Mouse (Mus musculus) intestine, embryonic 14.5 days (tissue): ENCODE measurements around the gene Ormdl2. TPM values are rescaled to one million over a fixed set of nuclear protein-coding genes. Genes with fewer than 3 reads are reported as not detected.

Source experiments
- ATAC-seq: fragments of 200-750 bp; cut with Nextera tagmentation; replicated peaks from 2 replicates; pipeline ENCODE4 v1.8.0; 2017; ENCODE audit warnings: low read depth, moderate number of reproducible peaks, moderate TSS enrichment, moderate library complexity; ENCODE audit not compliant: low FRiP score, low TSS enrichment
- DNase-seq: peaks from one replicate; pipeline ENCODE4 v3.0.0-alpha.2; 2018; ENCODE audit warnings: low spot score
- H3K27ac ChIP-seq: fragments of 300-500 bp; sonication (generic); 2 replicates; pipeline ENCODE4 v1.5.1; 2014; ENCODE audit warnings: low read depth, mild to moderate bottlenecking, control low read depth
- H3K27me3 ChIP-seq: fragments of 300-500 bp; sonication (generic); replicated peaks from 2 replicates; pipeline ENCODE4 v1.6.1; 2014; ENCODE audit warnings: low read length, control low read depth; ENCODE audit not compliant: control insufficient read depth, insufficient read depth
- H3K36me3 ChIP-seq: fragments of 300-500 bp; sonication (generic); 2 replicates; pipeline ENCODE4 v1.6.1; 2014; ENCODE audit warnings: low read length, control low read depth; ENCODE audit not compliant: control insufficient read depth, insufficient read depth
- H3K4me1 ChIP-seq: fragments of 300-500 bp; sonication (generic); replicated peaks from 2 replicates; pipeline ENCODE4 v1.6.1; 2014; ENCODE audit warnings: low read length, control low read depth, mixed read lengths; ENCODE audit not compliant: control insufficient read depth, insufficient read depth
- H3K4me2 ChIP-seq: fragments of 300-500 bp; sonication (generic); 2 replicates; pipeline ENCODE4 v1.6.1; 2014; ENCODE audit warnings: low read length
- H3K4me3 ChIP-seq: fragments of 300-500 bp; sonication (generic); 2 replicates; pipeline ENCODE4 v1.5.1; 2014; ENCODE audit warnings: low read depth, low read length, control low read depth, mixed read lengths
- H3K9ac ChIP-seq: fragments of 300-500 bp; sonication (generic); 2 replicates; pipeline ENCODE4 v1.6.1; 2014; ENCODE audit warnings: mild to moderate bottlenecking, low read length
- H3K9me3 ChIP-seq: fragments of 300-500 bp; sonication (generic); 2 replicates; pipeline ENCODE4 v1.6.1; 2016; ENCODE audit warnings: low read length, control low read depth; ENCODE audit not compliant: control insufficient read depth
- WGBS: fragments of 180-500 bp; shearing (Covaris S2); extraction: QIAGEN DNeasy Blood & Tissue Kit; methylation state at CpG from one replicate; pipeline ENCODE4 v1.1.7; 2014; 5-methylcytosine and 5-hydroxymethylcytosine counted together
- polyA plus RNA-seq: library from polyadenylated mRNA; unstranded; fragments of >200 nt; fragmentation: Nextera tagmentation; extraction: Ambion mirVana; gene quantifications from 2 replicates; pipeline ENCODE4 v1.2.1, GENCODE M21; 2014

The Ormdl2 gene
- polyA plus RNA-seq, 1 experiment from 2014 or later, result 88.0 TPM

DNA sequence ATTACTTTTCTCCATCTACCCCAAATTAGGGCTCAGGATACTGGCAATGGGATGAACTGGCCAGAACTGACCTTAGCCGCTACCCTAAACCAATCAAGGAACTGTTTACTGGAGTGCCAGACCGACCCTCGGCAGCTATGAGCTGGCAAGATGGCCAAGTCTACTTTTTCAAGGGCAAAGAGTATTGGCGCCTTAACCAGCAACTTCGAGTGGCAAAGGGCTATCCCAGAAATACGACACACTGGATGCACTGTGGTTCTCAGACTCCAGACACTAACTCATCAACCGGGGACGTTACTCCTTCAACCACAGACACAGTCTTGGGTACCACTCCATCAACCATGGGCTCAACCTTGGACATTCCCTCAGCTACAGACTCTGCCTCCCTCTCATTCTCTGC lies 22.8 kb downstream of the Ormdl2 start:
- Histone ChIP-seq H3K4me3 (no peak overlapping the region), H3K4me1 (peaks cover 10% of the 10 kb centered on the region), H3K9ac (no peak overlapping the region), H3K36me3 (peaks cover 31% of the 10 kb centered on the region), H3K27ac (no peak overlapping the region), H3K9me3 (no peaks in the 10 kb centered on the region), H3K4me2 (no peak overlapping the region), H3K27me3 (no peaks in the 10 kb centered on the region)
- DNase-seq, result no peak
- ATAC-seq, result no peak
- 93% methylated on average over 8 of the region's 8 CpGs for WGBS

GRCm38 (mm10) chr10:128795581-128795980 lies 25.9 kb downstream of the Ormdl2 start:
- H3K27me3 ChIP-seq, result no peaks in the 10 kb centered on the region
- no peak overlapping the region for H3K9ac ChIP-seq
- peaks cover 16% of the 10 kb centered on the region; the same call in 1 of the 2 replicates for H3K36me3 ChIP-seq
- no peaks in the 10 kb centered on the region for H3K4me1 ChIP-seq
- no peak overlapping the region for H3K27ac ChIP-seq
- no peak overlapping the region for H3K4me2 ChIP-seq
- no peaks in the 10 kb centered on the region for H3K9me3 ChIP-seq
- WGBS, result 94% methylated on average over 3 of the region's 3 CpGs
- ATAC-seq, result no peak; the same call in 1 of the 2 replicates
- no peak overlapping the region for H3K4me3 ChIP-seq
- DNase-seq, result no peak

- no peak for DNase-seq
- no peaks in the 10 kb centered on the region for H3K4me1 ChIP-seq
- H3K36me3 ChIP-seq, result 0 out of 2 replicates have a peak, but pooled peaks cover 5% of the 10 kb centered on the region
- WGBS, result 94% methylated on average over 5 of the region's 5 CpGs
- H3K4me2 ChIP-seq, result no peak overlapping the region
- no peaks in the 10 kb centered on the region for H3K9me3 ChIP-seq
- ATAC-seq, result no peak
- no peak overlapping the region for H3K4me3 ChIP-seq
- H3K27ac ChIP-seq, result no peak overlapping the region
- no peaks in the 10 kb centered on the region for H3K27me3 ChIP-seq
- no peak overlapping the region for H3K9ac ChIP-seq
These were observed 27.1 kb downstream of the Ormdl2 start for GRCm38 (mm10) chr10:128794391-128794790.

DNA sequence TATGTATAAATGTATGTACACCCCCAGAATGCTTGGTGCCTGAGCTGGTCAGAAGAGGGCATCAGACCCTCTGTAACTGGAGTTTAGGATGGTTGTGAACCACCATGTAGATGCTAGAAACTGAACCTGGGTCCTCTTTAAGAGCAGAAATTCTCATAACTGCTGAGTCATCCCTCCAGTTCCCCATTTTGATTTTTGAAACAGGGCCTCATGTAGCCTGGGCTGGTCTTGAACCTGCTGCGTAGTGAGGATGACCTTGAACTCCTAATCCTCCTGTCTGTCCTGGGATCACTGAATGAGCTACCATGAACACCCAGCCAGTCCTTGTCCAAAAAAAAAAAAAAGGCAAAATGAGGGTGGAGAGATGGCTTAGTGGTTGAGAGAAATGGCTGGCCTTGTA lies 28.2 kb downstream of the Ormdl2 start:
- H3K4me3 ChIP-seq, result no peak overlapping the region
- H3K4me2 ChIP-seq, result no peak overlapping the region
- no peaks in the 10 kb centered on the region for H3K36me3 ChIP-seq
- DNase-seq (no peak), ATAC-seq (no peak)
- no peaks in the 10 kb centered on the region for H3K9me3 ChIP-seq
- no peak overlapping the region for H3K27ac ChIP-seq
- no peak overlapping the region for H3K9ac ChIP-seq
- H3K4me1 ChIP-seq, result no peaks in the 10 kb centered on the region
- no peaks in the 10 kb centered on the region for H3K27me3 ChIP-seq
- WGBS, result 88% methylated on average over 1 of the region's 1 CpGs

GRCm38 (mm10) chr10:128792041-128792440 lies 29.4 kb downstream of the Ormdl2 start:
- H3K27ac ChIP-seq, result no peak overlapping the region

GRCm38 (mm10) chr10:128790398-128791124 lies 30.9 kb downstream of the Ormdl2 start, which contains the start of gene Mmp19:
Gene Mmp19, plus strand, starts transcription at chr10:128790910.
- ATAC-seq (no peak), DNase-seq (no peak)
- no peaks in the 10 kb centered on the region for H3K27me3 ChIP-seq
- WGBS, result 64% methylated on average over 7 of the region's 7 CpGs
- no peaks in the 10 kb centered on the region for H3K4me1 ChIP-seq
- no peak within 1 kb of the TSS for H3K27ac ChIP-seq
- no peaks in the 10 kb centered on the region for H3K36me3 ChIP-seq
- H3K4me3 ChIP-seq, result no peak within 1 kb of the TSS
- H3K9ac ChIP-seq, result no peak within 1 kb of the TSS
- H3K4me2 ChIP-seq, result no peak within 1 kb of the TSS
- no peaks in the 10 kb centered on the region for H3K9me3 ChIP-seq

More at GRCm38 (mm10) chr10:128792041-128792440, 29.4 kb downstream of the Ormdl2 start:
- ATAC-seq (no peak), DNase-seq (no peak)
- Histone ChIP-seq H3K4me1 (no peaks in the 10 kb centered on the region), H3K4me2 (no peak overlapping the region), H3K4me3 (no peak overlapping the region), H3K27me3 (no peaks in the 10 kb centered on the region), H3K36me3 (no peaks in the 10 kb centered on the region), H3K9me3 (no peaks in the 10 kb centered on the region), H3K9ac (no peak overlapping the region)

DNA sequence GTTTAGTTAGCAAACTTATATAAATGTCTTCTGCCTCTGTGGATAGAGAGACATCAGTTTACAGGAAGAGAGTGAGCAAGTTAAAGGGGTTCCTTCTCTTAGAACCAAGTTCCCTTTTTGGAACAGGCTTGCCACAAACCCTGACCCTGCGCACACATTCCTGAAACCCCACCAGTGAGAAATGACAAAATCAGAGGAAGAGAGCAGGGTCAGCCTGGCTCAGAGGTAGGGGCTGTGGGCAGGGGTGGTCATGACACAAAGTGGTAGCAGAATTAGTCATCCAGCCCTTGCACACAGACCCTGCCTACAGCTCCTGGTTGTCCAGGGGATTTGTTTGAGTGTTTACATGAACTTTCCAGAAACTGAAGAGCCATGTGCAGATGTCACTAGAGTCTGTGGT lies 41.2 kb downstream of the Ormdl2 start:
- no peaks in the 10 kb centered on the region for H3K27me3 ChIP-seq
- WGBS, result 95% methylated on average over 1 of the region's 1 CpGs
- H3K36me3 ChIP-seq, result no peaks in the 10 kb centered on the region
- ATAC-seq, result no peak
- H3K4me2 ChIP-seq, result no peak overlapping the region
- H3K4me1 ChIP-seq, result peaks cover 10% of the 10 kb centered on the region
- peak overlapping the region; percentile 38; the same call in 1 of the 2 replicates for H3K27ac ChIP-seq
- H3K9ac ChIP-seq, result no peak overlapping the region
- no peak overlapping the region for H3K4me3 ChIP-seq
- no peak for DNase-seq
- no peaks in the 10 kb centered on the region for H3K9me3 ChIP-seq

DNA sequence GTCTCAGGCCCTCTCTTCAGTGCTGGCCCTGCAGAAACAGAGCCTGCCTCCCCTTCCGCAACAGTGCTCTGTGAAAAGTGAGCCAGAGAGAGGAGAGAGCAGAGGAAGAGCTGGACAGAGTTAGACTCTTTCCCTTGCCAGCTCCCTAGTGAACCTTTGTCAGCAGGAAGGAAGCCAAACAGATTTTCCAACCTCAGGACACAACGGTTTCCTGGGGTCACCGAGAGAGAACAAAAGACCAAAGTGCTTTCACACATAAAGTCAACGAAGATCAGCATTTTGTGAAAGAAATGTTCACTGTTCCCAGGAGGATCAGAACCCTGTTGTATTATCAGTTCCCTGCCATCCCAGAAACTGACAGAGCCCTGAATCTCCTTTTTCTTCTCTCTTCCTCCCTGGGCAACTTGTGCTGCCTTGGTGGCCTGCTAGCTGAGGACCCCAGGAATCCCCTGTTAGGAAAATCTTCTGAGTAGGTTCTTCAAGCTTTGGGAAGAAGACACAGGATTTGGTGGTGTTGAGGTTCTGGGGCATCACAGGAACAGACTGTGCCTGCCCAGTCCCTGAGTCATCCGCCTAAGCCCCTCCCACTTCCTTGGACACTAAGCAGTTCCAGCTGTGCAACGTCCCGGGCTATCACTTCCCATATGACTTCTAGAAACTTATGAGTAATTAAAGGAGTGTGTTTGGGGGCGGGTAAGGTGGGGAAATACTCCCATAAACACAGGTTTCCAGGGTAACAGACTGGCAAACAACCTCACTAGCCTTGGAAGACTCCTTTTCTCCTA lies 42.2 kb downstream of the Ormdl2 start:
- Histone ChIP-seq H3K9me3 (no peaks in the 10 kb centered on the region), H3K9ac (no peak overlapping the region), H3K4me2 (0 out of 2 replicates have a peak overlapping the region, but pooled peaks have one; percentile 2), H3K4me3 (no peak overlapping the region), H3K36me3 (no peaks in the 10 kb centered on the region), H3K27ac (peak overlapping the region; percentile 80), H3K4me1 (peaks cover 10% of the 10 kb centered on the region), H3K27me3 (no peaks in the 10 kb centered on the region)
- 25% methylated on average over 8 of the region's 8 CpGs for whole genome bisulfite sequencing
- peak; percentile 74 for DNase-seq
- ATAC-seq, result peak; percentile 85
